Mouse (Mus musculus): Measurements from ENCODE around the gene Pbx4. TPM values are rescaled to one million over a fixed set of nuclear protein-coding genes. Genes with fewer than 3 reads are reported as not detected.

Gene Pbx4
- total RNA-seq (2021), result 1 to 10 TPM; 1.1 to 1.2 TPM

DNA sequence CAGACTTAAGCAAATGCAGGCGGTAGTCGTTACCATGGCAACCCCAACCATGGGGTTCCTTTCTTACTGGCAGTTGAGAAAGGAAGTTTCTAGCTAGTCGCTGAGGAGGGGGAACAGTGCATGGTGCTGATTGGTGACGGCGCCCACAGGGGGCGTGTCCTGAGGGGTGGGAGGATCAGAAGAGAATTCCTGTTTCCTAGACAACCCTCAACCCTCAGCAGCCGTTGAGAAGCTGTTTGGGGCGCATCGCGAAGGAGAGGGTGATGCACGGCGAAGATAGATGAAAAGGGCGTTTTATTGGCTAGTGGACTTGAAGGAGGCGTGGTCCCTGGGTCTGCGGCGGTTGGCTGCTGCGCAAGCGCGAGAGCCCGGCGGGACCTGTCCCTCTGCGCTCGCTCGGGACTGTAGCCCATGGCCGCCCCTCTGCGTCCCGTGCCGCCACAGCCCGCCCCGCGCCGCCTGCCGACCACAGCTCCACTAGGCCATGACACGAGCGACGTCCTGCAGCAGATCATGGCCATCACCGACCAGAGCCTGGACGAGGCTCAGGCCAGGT is at the start of gene Pbx4:
Gene Pbx4 (plus strand): TSS at position 194 of the 556 bp plus-strand sequence.
- DNase-seq, result peak; percentile 83

DNA sequence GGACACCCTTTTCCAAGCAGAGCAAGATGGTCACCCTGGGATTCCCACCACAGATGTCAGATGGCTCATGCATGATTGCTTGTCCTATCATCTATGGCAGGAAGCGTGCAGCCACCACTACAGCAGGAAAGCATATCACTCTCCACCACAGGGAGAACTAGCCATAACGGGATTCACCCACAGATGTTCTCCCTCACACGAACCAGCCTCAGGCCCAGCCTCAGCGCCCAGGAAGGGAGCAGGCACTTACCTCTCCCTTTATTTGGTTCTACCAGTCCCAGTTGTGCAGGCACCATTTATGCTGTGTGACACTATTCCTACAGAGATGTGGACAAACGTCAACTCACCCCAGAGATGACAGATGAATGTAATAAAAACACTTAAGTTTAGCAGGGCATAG is 43.2 kb upstream of the Pbx4 start:
- no peak for DNase-seq

DNA sequence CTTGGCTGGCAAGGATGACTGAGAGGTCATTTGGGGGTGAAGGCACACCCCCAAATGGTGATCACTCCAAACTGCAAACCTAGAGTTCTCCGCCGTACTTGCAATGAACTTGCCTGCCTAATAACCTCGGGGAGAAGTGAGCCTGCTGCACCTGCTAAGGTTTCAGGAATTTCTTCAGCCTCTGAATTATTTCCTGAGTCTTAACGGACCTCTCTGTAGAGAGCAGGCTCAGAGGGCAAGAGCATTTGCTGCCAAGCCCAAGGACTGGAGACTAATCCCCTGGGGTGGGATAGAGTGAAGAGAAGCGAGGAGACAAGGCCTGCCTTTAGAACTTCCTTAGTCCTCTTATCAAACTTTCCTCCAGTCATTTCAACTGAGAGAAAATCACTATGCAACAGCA is 42.6 kb upstream of the Pbx4 start:
- no peak for DNase-seq

DNA sequence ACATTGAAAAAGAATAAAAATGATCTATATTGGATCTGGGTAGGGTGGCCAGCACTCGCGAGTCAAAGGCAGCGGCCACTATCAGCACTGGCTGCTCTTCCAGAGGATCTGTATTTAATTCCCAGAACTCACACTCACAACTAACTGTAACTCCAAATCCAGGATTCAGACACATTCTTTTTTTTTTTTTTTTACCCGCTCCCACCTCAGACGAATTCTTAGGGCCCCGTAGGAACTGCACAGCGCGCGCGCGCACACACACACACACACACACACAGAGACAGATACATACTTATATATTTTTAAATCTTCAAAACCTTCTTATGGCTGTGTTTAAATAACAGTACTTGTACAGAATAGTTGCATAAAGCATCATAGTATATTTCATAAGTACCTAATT is 41.9 kb upstream of the Pbx4 start:
- no peak for DNase-seq

DNA sequence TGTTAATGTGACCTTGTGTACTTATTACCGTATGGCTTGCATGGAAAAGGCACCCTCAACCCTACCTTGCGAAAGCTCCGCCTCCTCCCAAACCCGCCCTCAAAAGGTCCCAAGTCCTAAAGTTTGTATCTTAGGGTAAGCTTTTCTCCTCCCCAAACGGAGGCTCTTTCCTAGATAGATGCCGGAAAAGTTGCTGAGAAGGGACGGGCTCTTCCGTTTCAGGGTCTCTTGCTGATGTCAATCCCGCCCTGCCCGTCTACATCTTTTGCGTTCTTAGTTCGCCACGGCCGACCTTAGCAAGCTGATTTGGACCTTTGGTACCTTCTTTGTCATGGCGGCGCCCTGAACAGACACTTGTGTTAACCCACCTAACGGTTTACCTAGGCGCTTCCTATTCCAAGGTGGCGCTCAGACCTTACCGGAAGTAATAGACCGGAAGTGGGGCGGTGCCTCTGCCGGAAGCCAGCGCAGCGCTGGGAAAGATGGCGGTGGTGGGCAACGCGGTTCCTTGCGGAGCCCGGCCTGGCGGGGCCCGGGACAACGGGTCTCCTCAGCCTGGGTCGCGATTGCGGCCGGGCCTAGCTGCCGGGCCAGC is 41.4 kb upstream of the Pbx4 start, which contains the start of the genes Atp13a1 and Zfp866:
Gene Atp13a1 (plus strand): TSS at position 391 of the 595 bp plus-strand sequence.
Gene Zfp866 (minus strand): TSS at position 406 of the 595 bp plus-strand sequence.
- DNase-seq, result peak; percentile 91

DNA sequence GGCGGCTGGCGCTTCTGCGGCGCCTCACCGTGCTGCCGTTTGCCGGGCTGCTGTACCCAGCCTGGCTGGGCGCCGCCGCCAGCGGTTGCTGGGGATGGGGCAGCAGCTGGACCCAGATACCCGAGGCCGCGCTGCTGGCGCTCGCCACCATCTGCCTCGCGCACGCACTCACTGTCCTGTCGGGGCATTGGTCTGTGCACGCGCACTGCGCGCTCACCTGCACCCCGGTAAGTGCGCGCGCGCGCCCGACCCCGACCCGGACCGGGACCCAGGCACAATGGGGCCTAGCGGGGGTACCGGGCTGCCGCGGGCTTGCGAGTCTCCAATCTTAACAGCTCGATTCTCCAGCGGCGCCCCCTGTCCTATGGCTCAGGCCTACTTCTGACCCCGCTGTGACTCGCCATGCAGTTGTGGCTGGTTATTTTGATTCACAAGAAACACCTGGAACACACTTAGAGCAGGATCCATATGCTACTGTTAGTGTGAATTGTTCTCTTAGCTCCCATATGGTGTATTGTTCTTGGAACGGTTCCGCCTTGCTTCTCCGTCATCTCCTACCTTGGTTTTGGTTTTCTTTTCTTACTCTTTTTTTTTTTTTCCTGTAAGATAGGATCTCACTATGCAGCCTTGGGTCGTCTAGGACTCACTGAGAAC is 40.7 kb upstream of the Pbx4 start:
- DNase-seq, result peak; percentile 45

DNA sequence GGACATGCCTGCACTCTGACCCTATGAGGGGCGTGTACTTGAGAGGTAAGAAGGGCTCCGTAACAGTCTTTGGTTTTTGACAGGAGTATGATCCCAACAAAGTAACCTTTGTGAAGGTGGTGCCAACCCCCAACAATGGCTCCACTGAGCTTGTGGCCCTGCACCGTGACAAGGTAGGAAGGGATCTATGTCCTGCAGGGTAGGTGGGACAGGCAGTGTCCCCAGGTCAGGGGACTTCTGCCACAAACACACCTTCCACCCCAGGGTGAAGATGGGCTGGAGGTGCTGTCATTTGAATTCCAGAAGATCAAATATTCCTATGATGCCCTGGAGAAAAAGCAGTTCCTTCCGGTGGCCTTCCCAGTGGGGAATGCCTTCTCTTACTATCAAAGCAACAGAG is 38.6 kb upstream of the Pbx4 start:
- DNase-seq, result no peak

DNA sequence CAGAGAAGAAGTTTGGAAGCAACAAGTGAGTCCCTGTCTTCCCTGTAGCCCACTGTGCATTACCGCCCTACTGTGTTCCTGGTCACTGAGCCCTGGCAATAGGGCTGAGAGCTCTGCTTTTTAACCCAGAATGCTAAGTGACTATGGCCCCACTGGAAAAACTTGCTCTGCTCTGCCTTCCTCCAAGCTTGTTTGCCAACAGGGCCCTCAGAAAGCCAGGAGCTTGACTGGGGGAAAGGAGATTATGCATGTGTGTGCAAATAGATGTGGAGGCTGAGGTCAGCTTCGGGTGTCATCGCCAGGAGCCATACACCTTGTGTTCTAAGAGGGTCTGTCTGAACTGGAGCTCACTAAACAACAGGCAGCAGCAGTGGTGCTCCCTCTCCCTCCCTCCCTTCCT is 38.2 kb upstream of the Pbx4 start:
- no peak for DNase-seq

DNA sequence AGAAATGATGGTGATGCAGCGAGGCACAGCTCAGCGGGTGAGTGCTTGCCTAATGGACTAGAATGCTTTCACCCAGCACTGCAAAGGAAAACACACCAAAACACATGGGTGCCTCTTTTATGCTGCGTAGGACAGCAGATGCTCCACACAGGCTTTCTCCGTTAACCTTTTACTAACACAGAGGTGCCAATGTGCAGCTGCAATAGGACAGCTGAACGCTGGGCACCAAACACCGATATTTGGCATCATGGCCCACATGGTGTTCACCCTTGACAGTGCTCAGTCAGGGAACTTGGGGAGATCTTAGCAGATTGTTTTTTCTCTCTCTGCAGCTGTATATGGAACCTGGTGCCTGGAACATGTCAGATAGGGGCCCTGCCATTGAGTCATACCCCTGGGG is 37.4 kb upstream of the Pbx4 start:
- no peak for DNase-seq

DNA sequence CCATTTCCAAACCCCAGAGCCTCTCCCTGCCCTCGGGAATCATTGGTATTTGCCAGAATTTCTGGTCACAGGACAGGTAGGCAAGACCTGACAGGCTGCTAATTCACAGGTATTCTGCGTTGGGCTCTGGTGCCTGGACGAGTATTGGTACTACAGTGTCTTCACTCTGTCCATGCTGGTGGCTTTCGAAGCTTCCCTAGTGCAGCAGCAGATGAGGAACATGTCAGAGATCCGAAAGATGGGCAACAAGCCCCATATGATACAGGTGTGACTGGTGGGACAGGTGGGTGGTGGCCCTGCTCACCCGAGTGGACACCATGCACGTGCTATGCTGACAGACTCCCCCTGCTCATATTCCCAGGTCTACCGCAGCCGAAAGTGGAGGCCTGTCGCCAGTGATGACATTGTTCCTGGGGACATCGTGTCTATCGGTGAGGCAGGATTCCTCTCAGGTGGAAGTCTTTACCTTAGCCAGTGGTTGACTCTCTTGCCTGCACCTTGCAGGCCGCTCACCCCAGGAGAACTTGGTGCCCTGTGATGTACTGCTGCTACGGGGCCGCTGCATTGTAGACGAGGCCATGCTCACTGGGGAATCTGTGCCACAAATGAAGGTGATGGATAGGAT is 35.5 kb upstream of the Pbx4 start:
- no peak for DNase-seq

DNA sequence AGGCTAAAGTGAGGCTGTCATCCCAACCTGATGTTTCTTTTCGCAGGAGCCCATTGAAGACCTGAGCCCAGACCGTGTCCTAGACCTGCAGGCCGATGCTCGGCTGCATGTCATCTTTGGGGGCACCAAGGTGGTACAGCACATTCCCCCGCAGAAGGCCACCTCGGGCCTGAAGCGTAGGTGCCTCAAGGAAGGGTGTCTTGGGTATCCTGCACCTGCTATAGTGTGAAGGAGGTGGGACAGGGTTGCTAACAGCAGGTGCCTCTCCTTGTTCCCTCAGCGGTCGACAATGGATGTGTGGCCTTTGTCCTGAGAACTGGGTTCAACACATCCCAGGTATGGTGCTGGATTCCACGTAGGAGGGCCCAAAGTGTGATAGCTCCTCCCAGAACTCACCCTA is 34.6 kb upstream of the Pbx4 start:
- DNase-seq, result peak; percentile 2

DNA sequence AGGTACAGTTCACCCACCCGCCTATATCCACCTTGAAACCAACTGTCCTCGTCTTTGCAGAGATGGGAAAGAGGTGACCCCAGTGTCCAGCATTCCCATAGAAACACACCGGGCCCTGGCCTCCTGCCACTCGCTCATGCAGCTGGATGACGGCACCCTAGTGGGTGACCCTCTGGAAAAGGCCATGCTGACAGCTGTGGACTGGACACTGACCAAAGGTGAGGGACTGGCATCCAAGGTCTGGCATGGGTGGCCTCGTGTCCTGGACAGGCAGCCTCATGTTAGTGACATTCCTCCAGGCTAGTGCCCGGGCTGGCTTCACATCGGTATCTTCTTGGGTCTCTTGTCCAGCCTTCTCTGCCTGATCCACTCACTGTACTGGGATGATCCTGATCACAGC is 33.0 kb upstream of the Pbx4 start:
- DNase-seq, result peak; percentile 4

DNA sequence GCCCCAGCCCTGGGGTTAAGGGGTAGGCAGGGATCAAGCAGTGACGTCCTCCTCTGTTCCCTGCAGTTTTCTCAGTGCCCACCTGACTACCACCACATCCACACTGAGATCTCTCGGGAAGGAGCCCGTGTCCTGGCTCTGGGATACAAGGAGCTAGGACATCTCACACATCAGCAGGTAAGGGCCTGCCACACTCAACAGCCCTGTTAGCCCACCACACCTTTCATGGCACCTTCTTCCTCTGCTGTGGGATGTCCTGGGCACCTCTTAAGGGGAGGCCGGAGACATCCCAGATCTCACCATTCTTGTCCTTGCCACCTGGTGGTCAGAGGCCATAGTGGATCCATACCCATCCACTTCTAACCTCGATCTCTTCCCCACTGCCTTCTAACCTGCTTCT is 32.3 kb upstream of the Pbx4 start:
- peak; percentile 3 for DNase-seq

DNA sequence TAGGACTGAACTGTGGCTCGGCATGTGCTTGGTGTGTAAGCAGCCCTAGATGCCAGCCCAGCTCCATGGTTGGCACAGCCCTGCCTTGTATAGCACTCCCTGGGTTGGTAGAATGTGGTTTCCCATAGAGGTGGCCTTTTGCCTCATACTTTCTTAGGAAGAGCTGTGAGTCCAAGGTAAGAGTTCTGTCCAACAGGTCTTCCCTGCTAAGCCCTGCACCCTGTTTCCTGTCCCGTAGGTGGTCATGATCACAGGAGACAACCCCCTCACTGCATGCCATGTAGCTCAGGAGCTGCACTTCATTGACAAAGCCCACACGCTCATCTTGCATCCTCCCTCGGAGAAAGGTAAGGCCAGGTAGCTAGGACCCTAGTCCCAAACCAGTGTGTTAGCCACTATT is 30.5 kb upstream of the Pbx4 start:
- no peak for DNase-seq

DNA sequence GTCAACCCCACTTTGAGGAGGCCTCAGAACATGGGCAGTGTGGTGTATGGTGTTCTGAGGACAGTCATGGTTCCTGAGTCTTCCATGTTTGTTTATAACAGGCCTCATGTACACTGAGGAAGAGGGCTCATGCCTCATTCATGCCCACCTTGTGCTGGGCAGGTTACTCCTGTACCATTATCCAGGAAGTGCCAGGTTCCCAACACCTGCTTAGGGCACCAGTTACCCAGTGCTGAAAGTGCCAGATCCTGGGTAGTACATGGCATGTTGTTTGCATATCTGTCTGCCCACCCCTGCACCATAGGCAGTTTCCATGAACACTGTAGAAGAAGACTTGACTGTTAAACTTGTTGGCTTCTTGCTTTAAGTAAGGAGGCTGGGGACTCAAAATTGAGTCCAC is 30.1 kb upstream of the Pbx4 start:
- no peak for DNase-seq

DNA sequence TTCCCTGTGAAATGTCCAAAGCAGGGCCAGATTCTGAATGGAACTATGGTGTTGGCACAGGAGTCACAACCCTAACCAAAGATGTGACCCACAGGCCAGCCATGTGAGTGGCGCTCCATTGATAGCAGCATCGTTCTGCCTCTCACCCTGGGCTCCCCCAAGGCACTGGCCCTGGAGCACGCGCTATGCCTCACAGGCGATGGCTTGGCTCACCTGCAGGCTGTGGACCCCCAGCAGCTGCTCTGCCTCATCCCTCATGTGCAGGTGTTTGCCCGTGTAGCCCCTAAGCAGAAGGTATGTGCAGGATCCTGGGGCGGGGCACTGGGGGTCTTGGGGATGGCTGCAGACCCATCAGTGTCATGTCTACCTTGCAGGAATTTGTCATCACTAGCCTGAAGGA is 28.9 kb upstream of the Pbx4 start:
- no peak for DNase-seq

DNA sequence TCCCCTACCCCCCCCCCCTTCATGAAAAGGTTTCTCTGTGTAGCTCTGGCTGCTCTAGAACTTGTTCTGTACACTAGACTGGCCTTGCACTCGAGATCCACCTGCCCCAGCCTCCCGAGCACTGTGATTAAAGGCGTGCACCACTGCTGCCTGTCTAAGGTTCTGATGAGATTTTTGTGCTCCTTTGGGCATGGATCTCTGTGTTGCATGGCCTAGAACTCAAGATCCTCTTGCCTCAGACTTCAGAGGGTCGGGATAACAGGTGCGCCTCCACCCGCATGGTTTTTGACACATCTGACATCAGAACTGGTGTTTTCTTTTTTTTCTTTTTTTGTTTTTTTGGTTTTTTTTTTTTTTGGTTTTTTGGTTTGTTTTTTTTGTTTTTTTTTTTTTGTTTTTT is 27.8 kb upstream of the Pbx4 start:
- no peak for DNase-seq

DNA sequence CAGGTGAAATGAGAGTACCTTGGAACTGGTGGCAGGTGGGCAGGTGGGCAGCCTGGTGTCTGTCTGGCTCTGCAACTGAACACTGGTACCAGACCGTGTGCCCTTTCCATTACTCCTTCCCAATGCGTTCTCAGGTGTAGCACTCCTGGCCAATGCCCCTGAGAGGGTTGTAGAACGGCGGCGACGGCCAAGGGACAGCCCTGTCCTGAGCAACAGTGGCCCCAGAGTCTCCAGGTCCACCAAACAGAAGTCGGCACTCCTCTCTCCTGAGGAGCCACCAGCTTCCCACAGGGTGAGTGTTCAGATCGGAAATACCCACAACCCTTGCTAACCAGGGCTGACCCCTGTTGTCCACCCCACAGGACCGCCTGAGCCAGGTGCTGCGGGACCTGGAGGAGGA is 27.2 kb upstream of the Pbx4 start:
- no peak for DNase-seq

DNA sequence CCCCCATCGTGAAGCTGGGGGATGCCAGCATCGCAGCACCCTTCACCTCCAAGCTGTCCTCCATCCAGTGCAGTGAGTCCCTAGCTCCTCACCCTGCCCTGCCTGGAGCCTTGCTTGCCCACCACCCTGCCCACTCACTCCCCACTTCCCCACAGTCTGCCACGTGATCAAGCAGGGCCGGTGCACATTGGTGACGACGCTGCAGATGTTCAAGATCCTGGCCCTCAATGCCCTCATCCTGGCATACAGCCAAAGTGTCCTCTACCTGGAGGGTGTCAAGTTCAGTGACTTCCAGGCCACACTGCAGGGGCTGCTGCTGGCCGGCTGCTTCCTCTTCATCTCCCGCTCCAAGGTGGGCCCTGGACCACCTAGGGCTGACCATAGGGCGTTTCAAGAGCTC is 26.8 kb upstream of the Pbx4 start:
- no peak for DNase-seq

DNA sequence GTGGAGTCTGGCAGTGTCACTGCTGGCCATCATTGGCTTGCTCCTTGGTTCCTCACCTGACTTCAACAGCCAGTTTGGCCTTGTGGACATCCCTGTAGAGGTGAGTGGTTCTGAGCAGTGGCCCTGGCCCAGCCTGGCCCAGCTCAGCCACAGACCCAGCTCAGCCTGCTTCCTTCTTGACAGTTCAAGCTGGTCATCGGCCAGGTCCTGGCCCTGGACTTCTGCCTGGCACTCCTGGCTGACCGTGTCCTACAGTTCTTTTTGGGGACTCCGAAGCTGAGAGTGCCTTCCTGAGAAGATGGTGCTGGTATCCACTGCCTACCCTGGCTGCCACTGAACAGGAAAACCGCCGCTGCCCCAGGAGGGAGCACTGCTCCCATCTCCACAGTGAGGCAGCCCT is 25.1 kb upstream of the Pbx4 start:
- DNase-seq, result no peak

DNA sequence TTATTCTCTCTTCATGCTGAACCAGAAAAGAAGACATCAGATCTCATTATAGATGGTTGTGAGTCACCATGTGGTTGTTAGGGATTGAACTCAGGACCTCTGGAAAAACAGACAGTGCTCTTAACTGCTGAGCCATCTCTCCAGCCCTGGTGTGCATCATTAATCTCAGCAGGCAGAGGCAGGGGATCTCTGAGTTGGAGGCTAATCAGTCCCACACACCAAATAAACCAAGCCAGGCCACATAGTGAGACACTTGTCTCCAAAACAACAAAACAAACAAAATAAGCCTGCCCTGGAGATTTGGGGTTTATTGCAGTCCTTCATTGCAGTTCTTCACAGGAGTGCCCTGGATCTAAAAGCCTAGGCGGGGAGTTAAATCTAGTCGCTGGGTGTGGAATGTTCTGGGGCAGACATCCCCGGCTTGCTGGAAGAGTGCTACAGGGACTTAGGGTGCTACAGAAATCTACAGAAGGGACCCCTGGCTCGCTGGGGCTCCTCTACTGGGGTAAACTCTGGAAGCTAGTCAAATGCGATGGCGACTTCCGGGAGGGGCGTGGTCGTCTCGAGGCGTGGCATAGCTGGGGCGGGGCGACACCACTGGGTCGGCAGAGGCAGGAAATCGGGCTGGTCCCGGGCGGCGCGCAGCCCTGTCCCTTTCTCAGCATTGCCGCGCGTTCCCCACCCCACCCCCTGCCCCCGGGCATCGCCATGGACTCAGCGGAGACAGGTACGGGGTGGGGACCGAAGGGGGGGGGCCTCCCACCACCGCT is 24.0 kb upstream of the Pbx4 start, which contains the start of gene Gmip:
Gene Gmip (plus strand): TSS at position 586 of the 770 bp plus-strand sequence.
- DNase-seq, result peak; percentile 80

DNA sequence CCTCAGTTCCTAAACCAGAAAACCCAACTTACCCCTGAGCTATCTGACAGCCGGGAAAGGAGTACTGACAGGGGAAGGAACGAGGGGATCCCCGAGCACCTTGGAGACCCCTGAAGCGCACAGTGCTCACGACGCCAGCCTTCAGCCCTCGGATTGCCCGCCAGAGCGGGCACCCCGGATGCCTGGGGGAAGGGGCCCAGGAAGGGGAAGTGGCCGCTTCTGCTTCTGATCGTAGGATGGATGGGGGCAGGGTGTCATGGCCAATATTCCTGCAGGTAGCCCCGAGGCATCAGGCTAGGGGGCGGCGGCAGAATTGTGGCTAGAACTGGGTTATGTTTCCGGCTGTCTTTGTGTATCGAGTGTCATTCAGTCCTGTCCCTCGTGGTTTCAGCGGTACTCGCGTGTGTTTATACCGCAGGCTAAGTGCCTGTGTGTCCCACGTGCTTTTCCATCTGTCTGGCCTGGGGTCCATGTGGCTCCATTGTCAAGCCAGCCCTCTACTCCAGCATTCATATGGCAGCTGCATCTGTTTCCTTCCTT is 23.4 kb upstream of the Pbx4 start:
- DNase-seq, result no peak

DNA sequence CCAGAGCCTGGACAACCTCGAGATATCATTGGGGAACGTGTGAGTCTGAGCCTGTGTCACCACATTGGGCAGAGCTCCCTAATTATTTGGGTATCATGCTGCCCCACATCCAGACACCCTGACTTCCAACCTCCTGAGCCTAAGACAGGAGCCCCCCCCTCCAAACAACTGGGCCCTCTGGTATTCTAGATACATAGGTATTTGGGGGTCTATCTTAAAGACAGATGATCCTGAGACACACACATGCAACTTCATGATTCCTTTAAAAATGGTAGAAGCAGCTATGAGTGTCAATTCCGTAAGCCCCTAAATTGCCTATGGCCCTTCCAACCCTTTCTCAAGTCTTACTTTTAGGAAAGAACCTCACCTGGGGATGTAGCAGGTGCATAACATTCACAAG is 22.5 kb upstream of the Pbx4 start:
- DNase-seq, result no peak
